Mouse (Mus musculus) CH12.LX (cell line): Measurements from ENCODE around the gene Tm7sf3.

ENCODE experiments used
- BHLHE40 ChIP-seq: IDR thresholded peaks from 2 replicates; pipeline ENCODE4 v1.6.1; 2011; ENCODE audit warnings: mild to moderate bottlenecking, low read depth, low read length, improper control_type of control experiment
- CTCF ChIP-seq, 2 experiments: IDR thresholded peaks in 1 of 2; conservative IDR thresholded peaks in 1 of 2; 2 replicates each; pipeline ENCODE4 v1.5.1; 2011 to 2012; ENCODE audit warnings: low read depth in 2 of 2, low read length in 2 of 2, improper control_type of control experiment in 1 of 2, inconsistent platforms in 1 of 2, mild to moderate bottlenecking in 1 of 2, moderate library complexity in 1 of 2
- E2F4 ChIP-seq: IDR thresholded peaks from 2 replicates; pipeline ENCODE4 v1.6.1; 2011; ENCODE audit warnings: low read depth, low read length, improper control_type of control experiment; ENCODE audit not compliant: insufficient replicate concordance
- ELF1 ChIP-seq: IDR thresholded peaks from 2 replicates; pipeline ENCODE4 v1.6.1; 2014; ENCODE audit warnings: low read depth, mild to moderate bottlenecking, inconsistent platforms, low read length, improper control_type of control experiment
- JUN ChIP-seq: IDR thresholded peaks from 2 replicates; pipeline ENCODE4 v1.6.1; 2011; ENCODE audit warnings: low read depth, mild to moderate bottlenecking, low read length, improper control_type of control experiment, moderate library complexity; ENCODE audit not compliant: insufficient read depth
- MAX ChIP-seq: IDR thresholded peaks from 2 replicates; pipeline ENCODE4 v1.6.1; 2011; ENCODE audit warnings: low read length, improper control_type of control experiment
- MAZ ChIP-seq: IDR thresholded peaks from 2 replicates; pipeline ENCODE4 v1.6.1; 2012; ENCODE audit warnings: low read depth, mild to moderate bottlenecking, inconsistent platforms, low read length, improper control_type of control experiment, moderate library complexity
- NRF1 ChIP-seq: IDR thresholded peaks from 2 replicates; pipeline ENCODE4 v1.6.1; 2014; ENCODE audit warnings: low read depth, mild to moderate bottlenecking, inconsistent platforms, low read length, improper control_type of control experiment, moderate library complexity
- POLR2A ChIP-seq: IDR thresholded peaks from 2 replicates; pipeline ENCODE4 v1.6.1; 2011; ENCODE audit warnings: low read depth, mild to moderate bottlenecking, improper control_type of control experiment, low read length
- RAD21 ChIP-seq: IDR thresholded peaks from 2 replicates; pipeline ENCODE4 v1.6.1; 2011; ENCODE audit warnings: low read depth, mild to moderate bottlenecking, low read length, improper control_type of control experiment, moderate library complexity
- SMC3 ChIP-seq: IDR thresholded peaks from 2 replicates; pipeline ENCODE4 v1.6.1; 2011; ENCODE audit warnings: low read depth, low read length, improper control_type of control experiment
- UBTF ChIP-seq: IDR thresholded peaks from 2 replicates; pipeline ENCODE4 v1.6.1; 2012; ENCODE audit warnings: low read depth, mild to moderate bottlenecking, inconsistent platforms, low read length, improper control_type of control experiment, moderate library complexity
- USF1 ChIP-seq: IDR thresholded peaks from 2 replicates; pipeline ENCODE4 v1.6.1; 2014; ENCODE audit warnings: low read depth, mild to moderate bottlenecking, inconsistent platforms, low read length, improper control_type of control experiment
- ZMIZ1 ChIP-seq: IDR thresholded peaks from 2 replicates; pipeline ENCODE4 v1.6.1; 2012; ENCODE audit warnings: low read depth, mild to moderate bottlenecking, inconsistent platforms, low read length, improper control_type of control experiment

DNA sequence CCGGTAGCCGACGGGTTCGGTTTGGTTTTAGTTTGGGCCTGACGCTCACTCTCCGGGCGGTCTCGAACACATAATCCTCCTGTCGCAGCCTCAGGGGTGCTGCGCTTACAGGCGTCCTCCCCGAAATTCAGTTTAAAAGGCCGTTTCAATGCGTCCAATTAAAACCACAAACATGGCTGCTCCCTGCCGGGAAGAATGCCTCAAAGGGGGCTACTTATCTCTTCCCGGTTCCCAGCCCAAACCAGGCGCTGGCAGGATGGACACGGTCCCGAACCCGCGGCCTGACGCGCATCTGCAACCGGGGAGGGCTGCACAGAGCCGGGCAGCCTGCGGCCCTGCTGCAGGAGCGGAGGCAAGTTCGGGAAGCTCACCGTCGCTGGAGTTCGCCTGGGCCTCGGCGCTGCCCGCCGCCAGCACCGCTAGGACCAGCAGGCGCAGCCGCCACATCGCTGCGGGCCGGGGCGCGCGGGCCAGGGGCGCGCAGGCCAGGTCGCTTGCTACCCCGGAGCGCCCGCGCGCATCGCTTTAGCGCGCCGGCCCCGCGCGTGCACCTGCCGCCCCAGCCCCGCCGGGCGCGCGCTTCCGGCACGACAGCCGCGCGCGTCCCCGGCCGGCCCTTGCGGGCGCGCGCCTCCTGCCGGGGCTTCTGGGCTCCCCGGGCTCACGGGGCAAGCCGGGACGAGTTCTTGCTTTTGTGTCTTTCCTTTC, 8.5 kb downstream of the Tm7sf3 start:
- TF ChIP-seq SMC3 (no peak), BHLHE40 (no peak), POLR2A (peak; percentile 42; the same call in 1 of the 2 replicates), CTCF (conservative IDR thresholded peaks at IDR 0.05 in 1 of 2, IDR thresholded peaks at IDR 0.05 in 1 of 2; ENCODE audit: low read depth in 2 of 2, low read length in 2 of 2) (no peak), USF1 (no peak), UBTF (peak; percentile 78), JUN (no peak), MAX (no peak), ELF1 (no peak), NRF1 (peak; percentile 70), ZMIZ1 (no peak), RAD21 (no peak), E2F4 (no peak), MAZ (no peak)
